Mouse (Mus musculus) lung, postnatal 36 days (tissue): Measurements from ENCODE around the gene Gcnt2.
A peak's percentile ranks its signal among the peaks of the same experiment; 100 is the strongest.

Experiments
- DNase-seq: peaks from one replicate; pipeline ENCODE4 v3.0.0; 2022; ENCODE audit warnings: mixed read lengths

Gene Gcnt2

GRCm38 (mm10) chr13:40907274-40907673 lies 47.7 kb downstream of the Gcnt2 start:
- DNase-seq: no peak

- no peak for DNase-seq
Measured at GRCm38 (mm10) chr13:40908044-40908443, 48.5 kb downstream of the Gcnt2 start.

- DNase-seq: no peak
Measured at GRCm38 (mm10) chr13:40909060-40909459, 49.5 kb downstream of the Gcnt2 start.

GRCm38 (mm10) chr13:40910047-40910446 lies 50.5 kb downstream of the Gcnt2 start:
- DNase-seq: no peak

GRCm38 (mm10) chr13:40911951-40912350 lies 52.4 kb downstream of the Gcnt2 start:
- no peak for DNase-seq

GRCm38 (mm10) chr13:40913395-40914018 lies 54.0 kb downstream of the Gcnt2 start:
- DNase-seq: no peak

GRCm38 (mm10) chr13:40914053-40914585 lies 54.6 kb downstream of the Gcnt2 start:
- peak; percentile 35 for DNase-seq

- DNase-seq: peak; percentile 35
Measured at GRCm38 (mm10) chr13:40916321-40917160, 57.0 kb downstream of the Gcnt2 start.

GRCm38 (mm10) chr13:40917161-40918091 lies 57.9 kb downstream of the Gcnt2 start:
- peak; percentile 84 for DNase-seq

GRCm38 (mm10) chr13:40921326-40922059 lies 61.9 kb downstream of the Gcnt2 start:
- DNase-seq: peak; percentile 87

GRCm38 (mm10) chr13:40922311-40922877 lies 62.8 kb downstream of the Gcnt2 start:
- DNase-seq: no peak

GRCm38 (mm10) chr13:40923756-40924315 lies 64.3 kb downstream of the Gcnt2 start:
- no peak for DNase-seq

- no peak for DNase-seq
Measured at GRCm38 (mm10) chr13:40928192-40928898, 68.8 kb downstream of the Gcnt2 start.

- DNase-seq: peak; percentile 75
Measured at GRCm38 (mm10) chr13:40931871-40932270, 72.3 kb downstream of the Gcnt2 start.

- DNase-seq: no peak
Measured at GRCm38 (mm10) chr13:40932573-40932972, 73.0 kb downstream of the Gcnt2 start.

GRCm38 (mm10) chr13:40934341-40934740 lies 74.8 kb downstream of the Gcnt2 start:
- no peak for DNase-seq

- no peak for DNase-seq
Measured at GRCm38 (mm10) chr13:40937586-40937985, 78.0 kb downstream of the Gcnt2 start.

- DNase-seq: peak; percentile 48
Measured at GRCm38 (mm10) chr13:40938485-40939357, 79.2 kb downstream of the Gcnt2 start.

GRCm38 (mm10) chr13:40943066-40943465 lies 83.5 kb downstream of the Gcnt2 start:
- no peak for DNase-seq

- peak; percentile 37 for DNase-seq
Measured at GRCm38 (mm10) chr13:40943936-40944335, 84.4 kb downstream of the Gcnt2 start.
